Mouse (Mus musculus): ENCODE results near the gene Inka1. TPM values are rescaled to one million over a fixed set of nuclear protein-coding genes. Genes with fewer than 3 reads are reported as not detected.

The Inka1 gene
- polyA plus RNA-seq, 1 experiment from 2014 or later = 22.8 TPM

- no peaks in the 10 kb centered on the region for H3K9me3 ChIP-seq (ENCODE audit: control insufficient read depth, low read length)
- no peak overlapping the region for H3K4me2 ChIP-seq (ENCODE audit: low read depth, low read length, severe bottlenecking)
- H3K4me3 ChIP-seq (ENCODE audit: low read depth, low read length) = no peak overlapping the region
- ATAC-seq (replicated peaks; ENCODE audit: low FRiP score) = no peak
- no peaks in the 10 kb centered on the region for H3K4me1 ChIP-seq (replicated peaks; ENCODE audit: control insufficient read depth, insufficient read depth, low read length)
- H3K27me3 ChIP-seq (ENCODE audit: control insufficient read depth, insufficient read depth, low read length) = no peaks in the 10 kb centered on the region
- no peak overlapping the region for H3K27ac ChIP-seq (ENCODE audit: low read depth, low read length)
- DNase-seq (ENCODE audit: low spot score) = no peak
- H3K9ac ChIP-seq (ENCODE audit: low read length) = no peak overlapping the region
- no peaks in the 10 kb centered on the region; the same call in 1 of the 2 replicates for H3K36me3 ChIP-seq (ENCODE audit: control insufficient read depth, insufficient read depth, low read length)
Measured at GRCm38 (mm10) chr9:108010385-108010784, 24.7 kb upstream of the Inka1 start.

DNA sequence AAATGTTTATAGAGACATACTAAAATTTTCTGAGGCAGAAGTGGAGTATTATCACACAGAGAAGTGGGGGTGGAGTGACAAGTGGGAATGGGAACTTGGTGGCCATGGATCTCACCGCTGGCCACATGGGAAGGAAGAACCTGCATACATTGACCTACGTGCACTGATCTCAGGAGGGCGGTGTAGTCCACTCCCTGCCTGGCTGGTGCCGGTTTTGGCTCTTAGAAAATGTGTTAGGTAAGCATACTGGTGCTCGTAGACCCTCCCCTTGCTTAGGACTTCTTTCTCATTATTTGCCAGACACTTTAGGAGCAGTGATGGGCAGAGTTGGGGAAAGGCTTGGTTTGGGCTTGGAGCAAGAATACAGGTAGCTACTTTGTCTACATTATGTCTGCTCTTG, 22.4 kb upstream of the Inka1 start:
- 95% methylated on average over 5 of the region's 5 CpGs for WGBS
- no peak for ATAC-seq (replicated peaks; ENCODE audit: low FRiP score)
- Histone ChIP-seq H3K9me3 (ENCODE audit: control insufficient read depth, low read length) (no peaks in the 10 kb centered on the region), H3K36me3 (ENCODE audit: control insufficient read depth, insufficient read depth, low read length) (no peaks in the 10 kb centered on the region; the same call in 1 of the 2 replicates), H3K27ac (ENCODE audit: low read depth, low read length) (no peak overlapping the region), H3K27me3 (ENCODE audit: control insufficient read depth, insufficient read depth, low read length) (no peaks in the 10 kb centered on the region), H3K4me2 (ENCODE audit: low read depth, low read length, severe bottlenecking) (no peak overlapping the region), H3K4me1 (replicated peaks; ENCODE audit: control insufficient read depth, insufficient read depth, low read length) (peaks cover 5% of the 10 kb centered on the region), H3K9ac (ENCODE audit: low read length) (no peak overlapping the region), H3K4me3 (ENCODE audit: low read depth, low read length) (no peak overlapping the region)
- no peak for DNase-seq (ENCODE audit: low spot score)

GRCm38 (mm10) chr9:108003531-108003890, 17.8 kb upstream of the Inka1 start:
- H3K27ac ChIP-seq (ENCODE audit: low read depth, low read length) = 0 out of 2 replicates have a peak overlapping the region, but pooled peaks have one; percentile 82
- no peaks in the 10 kb centered on the region for H3K27me3 ChIP-seq (ENCODE audit: control insufficient read depth, insufficient read depth, low read length)
- peaks cover 5% of the 10 kb centered on the region for H3K4me1 ChIP-seq (replicated peaks; ENCODE audit: control insufficient read depth, insufficient read depth, low read length)
- H3K4me2 ChIP-seq (ENCODE audit: low read depth, low read length, severe bottlenecking) = peak overlapping the region; percentile 85
- 18% methylated on average over 8 of the region's 8 CpGs for WGBS
- peak overlapping the region; percentile 99 for H3K4me3 ChIP-seq (ENCODE audit: low read depth, low read length)
- no peak for ATAC-seq (replicated peaks; ENCODE audit: low FRiP score)
- no peaks in the 10 kb centered on the region for H3K9me3 ChIP-seq (ENCODE audit: control insufficient read depth, low read length)
- H3K36me3 ChIP-seq (ENCODE audit: control insufficient read depth, insufficient read depth, low read length) = no peaks in the 10 kb centered on the region
- peak overlapping the region; percentile 94 for H3K9ac ChIP-seq (ENCODE audit: low read length)
- DNase-seq (ENCODE audit: low spot score) = no peak

- peak overlapping the region; percentile 99 for H3K4me3 ChIP-seq (ENCODE audit: low read depth, low read length)
- no peaks in the 10 kb centered on the region for H3K9me3 ChIP-seq (ENCODE audit: control insufficient read depth, low read length)
- H3K27me3 ChIP-seq (ENCODE audit: control insufficient read depth, insufficient read depth, low read length) = no peaks in the 10 kb centered on the region
- DNase-seq (ENCODE audit: low spot score) (no peak), ATAC-seq (replicated peaks; ENCODE audit: low FRiP score) (no peak; the same call in 1 of the 2 replicates)
- H3K36me3 ChIP-seq (ENCODE audit: control insufficient read depth, insufficient read depth, low read length) = no peaks in the 10 kb centered on the region
- H3K9ac ChIP-seq (ENCODE audit: low read length) = peak overlapping the region; percentile 94
- H3K4me2 ChIP-seq (ENCODE audit: low read depth, low read length, severe bottlenecking) = peak overlapping the region; percentile 85
- peaks cover 5% of the 10 kb centered on the region for H3K4me1 ChIP-seq (replicated peaks; ENCODE audit: control insufficient read depth, insufficient read depth, low read length)
- peak overlapping the region; percentile 82 for H3K27ac ChIP-seq (ENCODE audit: low read depth, low read length)
- under 1% methylated on average over 49 of the region's 50 CpGs for WGBS
Measured at GRCm38 (mm10) chr9:108002778-108003530, 17.3 kb upstream of the Inka1 start.

DNA sequence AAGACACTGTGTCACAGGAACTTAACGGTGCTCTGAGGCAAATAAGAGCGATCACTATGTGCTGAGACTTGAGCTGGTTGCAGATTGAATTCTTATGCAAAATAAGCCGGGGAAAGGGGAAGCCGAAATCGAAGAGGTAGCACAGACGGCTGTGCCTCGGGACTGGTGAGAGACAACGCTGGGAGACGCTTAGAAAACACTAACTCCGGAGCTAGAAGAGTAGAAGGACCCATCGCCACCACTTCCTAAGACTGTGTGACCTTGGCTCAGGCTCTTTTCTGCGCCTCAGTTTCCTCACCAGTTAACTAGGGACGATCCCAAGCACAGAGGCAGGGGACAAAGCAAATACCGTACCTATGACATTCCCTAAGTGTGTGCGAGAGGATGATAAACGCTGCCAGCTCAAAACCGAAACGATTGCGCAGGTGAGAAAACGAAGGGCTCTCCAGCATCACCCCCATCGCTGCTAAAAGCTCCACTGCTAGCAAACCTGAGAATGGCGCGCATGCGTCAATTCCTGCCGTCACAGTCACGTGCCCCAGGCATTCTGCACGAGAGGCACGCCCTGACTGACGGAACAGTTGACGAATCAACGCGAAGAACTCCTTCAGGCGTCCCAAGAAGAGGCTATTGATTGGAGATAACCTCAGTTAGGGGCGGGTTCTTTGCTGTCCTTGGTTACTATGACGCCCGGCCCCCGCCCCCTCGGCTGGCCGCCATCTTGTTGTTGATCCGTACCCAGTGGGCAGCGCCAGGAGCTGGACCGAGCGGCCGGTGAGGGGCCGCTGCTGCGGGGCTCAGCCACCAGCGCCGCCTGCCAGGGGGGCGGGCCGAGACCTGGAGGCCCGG, 16.5 kb upstream of the Inka1 start, which contains the start of gene Ip6k1:
Ip6k1 (plus strand) TSS at position 580 of the 849 bp plus-strand sequence.
- WGBS = under 1% methylated on average over 50 of the region's 51 CpGs
- Histone ChIP-seq H3K36me3 (ENCODE audit: control insufficient read depth, insufficient read depth, low read length) (no peaks in the 10 kb centered on the region), H3K4me2 (ENCODE audit: low read depth, low read length, severe bottlenecking) (peak within 1 kb of the TSS; percentile 85), H3K27me3 (ENCODE audit: control insufficient read depth, insufficient read depth, low read length) (no peaks in the 10 kb centered on the region), H3K9ac (ENCODE audit: low read length) (peak within 1 kb of the TSS; percentile 94), H3K4me1 (replicated peaks; ENCODE audit: control insufficient read depth, insufficient read depth, low read length) (peaks cover 5% of the 10 kb centered on the region), H3K27ac (ENCODE audit: low read depth, low read length) (peak within 1 kb of the TSS; percentile 82), H3K4me3 (ENCODE audit: low read depth, low read length) (peak within 1 kb of the TSS; percentile 99), H3K9me3 (ENCODE audit: control insufficient read depth, low read length) (no peaks in the 10 kb centered on the region)
- peak; percentile 99 for DNase-seq (ENCODE audit: low spot score)
- peak; percentile 99 for ATAC-seq (replicated peaks; ENCODE audit: low FRiP score)

DNA sequence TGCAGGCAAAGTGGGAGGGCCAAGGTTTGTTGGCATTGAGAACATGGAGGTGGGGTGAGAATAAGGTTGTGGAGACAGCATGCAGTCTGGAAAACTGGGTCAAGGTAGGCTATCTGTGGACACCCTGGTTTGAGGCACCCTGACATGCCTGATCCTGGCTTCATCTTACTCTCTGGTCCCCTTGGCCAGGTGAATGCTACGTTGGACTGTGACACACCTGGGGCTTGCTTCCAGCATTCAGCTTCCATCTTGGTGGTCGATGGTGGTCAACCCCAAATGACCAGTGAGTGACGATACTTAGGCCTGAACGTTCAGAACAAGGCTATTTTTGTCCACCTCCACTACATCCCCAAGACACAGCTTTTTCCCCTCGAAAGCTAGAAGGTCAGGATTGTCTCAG, 10.4 kb upstream of the Inka1 start, which contains the start of gene Gm20662:
Gm20662 (plus strand) TSS at position 301 of the 400 bp plus-strand sequence.
- H3K4me2 ChIP-seq (ENCODE audit: low read depth, low read length, severe bottlenecking) = no peak within 1 kb of the TSS
- H3K36me3 ChIP-seq (ENCODE audit: control insufficient read depth, insufficient read depth, low read length) = no peaks in the 10 kb centered on the region
- no peaks in the 10 kb centered on the region for H3K4me1 ChIP-seq (replicated peaks; ENCODE audit: control insufficient read depth, insufficient read depth, low read length)
- no peak within 1 kb of the TSS for H3K4me3 ChIP-seq (ENCODE audit: low read depth, low read length)
- WGBS = 92% methylated on average over 5 of the region's 5 CpGs
- no peaks in the 10 kb centered on the region for H3K9me3 ChIP-seq (ENCODE audit: control insufficient read depth, low read length)
- no peak within 1 kb of the TSS for H3K27ac ChIP-seq (ENCODE audit: low read depth, low read length)
- H3K9ac ChIP-seq (ENCODE audit: low read length) = no peak within 1 kb of the TSS
- no peaks in the 10 kb centered on the region for H3K27me3 ChIP-seq (ENCODE audit: control insufficient read depth, insufficient read depth, low read length)
- ATAC-seq (replicated peaks; ENCODE audit: low FRiP score) (no peak), DNase-seq (ENCODE audit: low spot score) (no peak)

GRCm38 (mm10) chr9:107995513-107995912, 9.8 kb upstream of the Inka1 start:
- Histone ChIP-seq H3K4me3 (ENCODE audit: low read depth, low read length) (no peak overlapping the region), H3K27ac (ENCODE audit: low read depth, low read length) (no peak overlapping the region), H3K9me3 (ENCODE audit: control insufficient read depth, low read length) (no peaks in the 10 kb centered on the region), H3K9ac (ENCODE audit: low read length) (no peak overlapping the region), H3K36me3 (ENCODE audit: control insufficient read depth, insufficient read depth, low read length) (no peaks in the 10 kb centered on the region), H3K4me2 (ENCODE audit: low read depth, low read length, severe bottlenecking) (no peak overlapping the region), H3K27me3 (ENCODE audit: control insufficient read depth, insufficient read depth, low read length) (no peaks in the 10 kb centered on the region), H3K4me1 (replicated peaks; ENCODE audit: control insufficient read depth, insufficient read depth, low read length) (no peaks in the 10 kb centered on the region)
- ATAC-seq (replicated peaks; ENCODE audit: low FRiP score) = no peak
- DNase-seq (ENCODE audit: low spot score) = no peak
- 94% methylated on average over 21 of the region's 21 CpGs for WGBS

GRCm38 (mm10) chr9:107994464-107994863, 8.8 kb upstream of the Inka1 start:
- no peak for DNase-seq (ENCODE audit: low spot score)
- Histone ChIP-seq H3K9me3 (ENCODE audit: control insufficient read depth, low read length) (no peaks in the 10 kb centered on the region), H3K27me3 (ENCODE audit: control insufficient read depth, insufficient read depth, low read length) (no peaks in the 10 kb centered on the region), H3K36me3 (ENCODE audit: control insufficient read depth, insufficient read depth, low read length) (no peaks in the 10 kb centered on the region), H3K9ac (ENCODE audit: low read length) (no peak overlapping the region), H3K4me1 (replicated peaks; ENCODE audit: control insufficient read depth, insufficient read depth, low read length) (no peaks in the 10 kb centered on the region), H3K4me2 (ENCODE audit: low read depth, low read length, severe bottlenecking) (no peak overlapping the region), H3K4me3 (ENCODE audit: low read depth, low read length) (no peak overlapping the region), H3K27ac (ENCODE audit: low read depth, low read length) (no peak overlapping the region)
- ATAC-seq (replicated peaks; ENCODE audit: low FRiP score) = no peak
- 80% methylated on average over 2 of the region's 2 CpGs for WGBS

All from forebrain, embryonic 11.5 days (tissue).